Mouse (Mus musculus) thymus, postnatal 14 days (tissue): ENCODE measurements around the gene Vmn2r71.

ENCODE experiments used
- DNase-seq: peaks from one replicate; pipeline ENCODE4 v3.0.0; 2021

Vmn2r71 gene

DNA sequence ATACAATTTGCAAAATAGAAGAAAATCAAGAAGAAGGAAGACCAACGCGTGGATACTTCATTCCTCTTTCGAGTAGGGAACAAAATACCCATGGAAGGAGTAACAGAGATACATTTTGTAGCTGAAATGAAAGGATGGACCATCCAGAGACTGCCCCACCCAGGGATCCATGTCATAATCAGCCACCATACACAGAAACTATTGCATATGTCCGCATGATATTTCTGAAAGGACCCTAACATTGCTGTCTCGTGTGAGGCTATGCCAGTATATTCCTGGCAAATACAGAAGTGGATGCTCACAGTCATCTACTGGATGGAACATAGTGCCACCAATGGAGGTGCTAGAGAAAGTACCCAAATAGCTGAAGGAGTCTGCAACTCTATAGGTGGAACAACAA lies at the start of gene Vmn2r71:
TSS of gene Vmn2r71 (plus strand) at position 301 of the 400 bp plus-strand sequence.
- DNase-seq = no peak

GRCm38 (mm10) chr7:85542108-85542507 lies 20.8 kb upstream of the Vmn2r71 start:
- DNase-seq = no peak

DNA sequence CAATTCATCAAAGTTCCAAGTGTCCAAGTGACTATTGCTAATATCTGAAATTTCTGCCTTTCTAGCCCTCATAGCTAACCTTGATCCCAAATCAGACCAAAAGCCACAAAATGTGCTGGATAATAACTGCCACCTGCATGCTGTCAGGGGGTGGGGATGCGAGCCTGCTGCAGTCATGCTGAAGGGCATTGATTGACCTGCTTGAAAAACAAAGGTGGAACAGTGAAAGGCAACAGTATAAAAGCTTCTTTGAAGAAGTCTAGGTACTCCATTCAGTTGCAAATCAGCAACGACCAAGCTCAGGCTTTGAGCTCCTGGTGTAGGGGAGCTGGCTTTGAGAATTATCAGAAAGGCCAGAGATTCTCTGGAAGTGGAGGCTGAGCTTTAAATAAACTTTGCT lies 19.8 kb upstream of the Vmn2r71 start:
- DNase-seq = no peak

GRCm38 (mm10) chr7:85569092-85569491 lies 6.2 kb downstream of the Vmn2r71 start, which contains the start of gene Vmn2r70:
Gene Vmn2r70, minus strand, starts transcription at chr7:85569192.
- no peak for DNase-seq
